In the genomic region with DNA sequence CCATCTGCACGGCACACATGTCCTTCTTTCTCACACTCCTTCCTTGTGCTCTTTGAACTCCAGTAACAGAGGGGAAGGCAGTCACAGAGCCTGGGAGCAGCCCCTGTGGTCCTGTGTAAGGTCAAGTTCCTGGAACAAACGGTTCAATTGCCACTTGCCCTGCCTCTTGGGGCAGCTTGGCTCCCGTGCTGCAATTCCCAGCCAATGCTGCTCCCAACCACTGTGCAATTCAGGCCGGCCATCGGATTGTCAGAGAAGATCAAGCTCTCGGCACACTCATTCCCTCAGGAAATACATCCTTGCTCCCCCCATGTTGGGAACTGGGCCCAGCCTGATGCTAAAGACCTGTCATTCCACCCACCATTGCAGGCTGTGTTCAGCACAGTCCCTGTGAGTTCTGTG, we compare ENCODE assay signal across 12 mouse cellular contexts. TPM values are rescaled to one million over a fixed set of nuclear protein-coding genes. Genes with fewer than 3 reads are reported as not detected.
DNase-seq lines count a peak whose midpoint lies in the region; ATAC-seq lines count a peak whose summit lies in the region.
"Had no signal": no experiment of that assay in that cellular context is flagged by ENCODE, and none has a peak within 500 bp of the region (broad histone marks: within the 10 kb centered on the region; RNA-seq: fewer than 3 reads in every experiment).

No protein-coding gene starts in this region.

- H3K4me2 ChIP-seq in heart, embryonic 16.5 days (ENCODE audit: low read depth, low read length): no peak overlapping the region
- H3K4me2 ChIP-seq in heart, embryonic 11.5 days: no peak overlapping the region
- no peak overlapping the region for H3K4me2 ChIP-seq in stomach, embryonic 15.5 days
- H3K4me2 ChIP-seq: hindbrain, embryonic 12.5 days had no signal

- no peaks in the 10 kb centered on the region for H3K27me3 ChIP-seq in heart, embryonic 16.5 days (ENCODE audit: control insufficient read depth, insufficient read depth, low read length)
- peaks cover 2% of the 10 kb centered on the region; the same call in 1 of the 2 replicates for H3K27me3 ChIP-seq in heart, embryonic 11.5 days (ENCODE audit: control insufficient read depth, insufficient read depth, low read length)
- H3K27me3 ChIP-seq in stomach, embryonic 15.5 days (replicated peaks): no peaks in the 10 kb centered on the region

- H3K27ac ChIP-seq in heart, embryonic 16.5 days (ENCODE audit: low read length): no peak overlapping the region
- H3K27ac ChIP-seq in heart, embryonic 11.5 days (ENCODE audit: low read depth, low read length): no peak overlapping the region
- 0 out of 2 replicates have a peak overlapping the region, but pooled peaks have one; percentile 41 for H3K27ac ChIP-seq in stomach, embryonic 15.5 days
- H3K27ac ChIP-seq: hindbrain, embryonic 12.5 days; liver, embryonic 14.5 days had no signal

- no peaks in the 10 kb centered on the region; the same call in 1 of the 2 replicates for H3K4me1 ChIP-seq in heart, embryonic 16.5 days (ENCODE audit: control insufficient read depth, insufficient read depth, low read length)
- H3K4me1 ChIP-seq in heart, embryonic 11.5 days (ENCODE audit: control insufficient read depth, insufficient read depth, low read length): 0 out of 2 replicates have a peak, but pooled peaks cover 3% of the 10 kb centered on the region
- peaks cover 6% of the 10 kb centered on the region; the same call in 1 of the 2 replicates for H3K4me1 ChIP-seq in stomach, embryonic 15.5 days

- intact Hi-C loops in left cerebral cortex, postnatal 14 days (cut with DNase I): no loop called here

- DNase-seq in ovary, postnatal 36 days (ENCODE audit: low spot score): peak; percentile 6
- no peak for DNase-seq in ovary, postnatal 10 days (ENCODE audit: low spot score)
- DNase-seq in left cerebral cortex, postnatal 14 days (ENCODE audit: low spot score in 2 of 2): peak; percentile 39 to 55
- no peak for DNase-seq in thymus, adult 18-20 months
- DNase-seq in cerebellum, postnatal 25 days: no peak
- DNase-seq: cerebellum, postnatal 36 days had no signal

- no peaks in the 10 kb centered on the region for H3K36me3 ChIP-seq in heart, embryonic 16.5 days (ENCODE audit: control insufficient read depth, insufficient read depth)
- no peaks in the 10 kb centered on the region for H3K36me3 ChIP-seq in heart, embryonic 11.5 days (ENCODE audit: control insufficient read depth, insufficient read depth, low read length)
- no peaks in the 10 kb centered on the region for H3K36me3 ChIP-seq in stomach, embryonic 15.5 days
- H3K36me3 ChIP-seq: hindbrain, embryonic 12.5 days had no signal

- no peaks in the 10 kb centered on the region for H3K9me3 ChIP-seq in heart, embryonic 16.5 days (replicated peaks; ENCODE audit: control insufficient read depth, low read length)
- no peaks in the 10 kb centered on the region for H3K9me3 ChIP-seq in heart, embryonic 11.5 days (replicated peaks; ENCODE audit: control insufficient read depth, low read length)
- no peaks in the 10 kb centered on the region for H3K9me3 ChIP-seq in stomach, embryonic 15.5 days
- H3K9me3 ChIP-seq: hindbrain, embryonic 12.5 days had no signal

- 23% methylated on average over 6 of the region's 6 CpGs for WGBS in heart, embryonic 16.5 days
- 24% methylated on average over 6 of the region's 6 CpGs for WGBS in heart, embryonic 11.5 days (ENCODE audit: insufficient replicate concordance)
- 35% methylated on average over 6 of the region's 6 CpGs for WGBS in stomach, embryonic 15.5 days

- H3K4me3 ChIP-seq in heart, embryonic 16.5 days (ENCODE audit: low read length): no peak overlapping the region
- H3K4me3 ChIP-seq in heart, embryonic 11.5 days (ENCODE audit: low read depth, low read length): no peak overlapping the region
- no peak overlapping the region for H3K4me3 ChIP-seq in stomach, embryonic 15.5 days (replicated peaks)
- H3K4me3 ChIP-seq: hindbrain, embryonic 12.5 days had no signal

- ATAC-seq in heart, embryonic 16.5 days (replicated peaks; ENCODE audit: extremely low read depth, insufficient read depth, low FRiP score): peak; percentile 63; the same call in 1 of the 2 replicates
- no peak for ATAC-seq in heart, embryonic 11.5 days (replicated peaks; ENCODE audit: insufficient number of reproducible peaks, low FRiP score, low TSS enrichment)
- ATAC-seq in stomach, embryonic 15.5 days (ENCODE audit: insufficient read depth, low FRiP score, low read depth): peak; percentile 75; the same call in 1 of the 2 replicates

- no peak overlapping the region for H3K9ac ChIP-seq in heart, embryonic 16.5 days (ENCODE audit: low read length)
- H3K9ac ChIP-seq in heart, embryonic 11.5 days (ENCODE audit: low read depth, low read length): no peak overlapping the region
- H3K9ac ChIP-seq in stomach, embryonic 15.5 days: no peak overlapping the region
- H3K9ac ChIP-seq: hindbrain, embryonic 12.5 days; liver, embryonic 14.5 days had no signal

RNA-seq across cellular contexts. Expression of gene Dlk1, which starts 21.0 kb away (rescaled TPM):
- polyA plus RNA-seq in heart, embryonic 16.5 days (2015; fragmentation: Nextera tagmentation; extraction: Ambion mirVana): 169 and 179 TPM in 2 replicates
- polyA plus RNA-seq in heart, embryonic 11.5 days (2014; fragmentation: Nextera tagmentation; extraction: Ambion mirVana): 54.8 and 67.1 TPM in 2 replicates
- 1 to 10 TPM; 1.2 to 5.0 TPM for total RNA-seq in left cerebral cortex, postnatal 14 days (2021)
- 487 and 492 TPM in 2 replicates for polyA plus RNA-seq in stomach, embryonic 15.5 days (2015; fragmentation: Nextera tagmentation; extraction: Ambion mirVana)
- total RNA-seq: monocyte, adult 5-6 weeks had no signal

Comparison
In these comparisons a context has a peak if more than half of its experiments do, and no peak if none do; other contexts are left out.
1. DNase-seq: peak in ovary, postnatal 36 days (single experiment) and left cerebral cortex, postnatal 14 days (2 of 2); none in ovary, postnatal 10 days (single experiment), thymus, adult 18-20 months (0 of 2) and cerebellum, postnatal 25 days (0 of 2).